Mouse (Mus musculus) small intestine, adult 2 months (tissue): ENCODE measurements around the gene Kdm6b.

ENCODE experiments used
- CTCF ChIP-seq: fragments of 200-500 bp; IDR thresholded peaks from 2 replicates; pipeline ENCODE4 v1.5.1; 2012; ENCODE audit warnings: low read depth, mild to moderate bottlenecking, control low read depth, inconsistent platforms, low read length, moderate library complexity, mixed read lengths; ENCODE audit not compliant: insufficient replicate concordance, insufficient read length; ENCODE audit errors: extremely low read depth
- POLR2A ChIP-seq: fragments of 200-500 bp; IDR thresholded peaks from 2 replicates; pipeline ENCODE4 v1.6.1; 2012; ENCODE audit warnings: low read depth, mild to moderate bottlenecking, control low read depth, inconsistent platforms, low read length, moderate library complexity

- no peak for TF ChIP-seq POLR2A
- TF ChIP-seq CTCF, result no peak
Observed at GRCm38 (mm10) chr11:69403691-69404594, 9.5 kb downstream of the Kdm6b start.
